Mouse (Mus musculus) olfactory bulb, adult 2 months (tissue): ENCODE results near the gene C77080.

Source experiments
- CTCF ChIP-seq: fragments of 200-500 bp; IDR thresholded peaks from 2 replicates; pipeline ENCODE4 v1.5.1; 2012; ENCODE audit warnings: low read depth, mild to moderate bottlenecking, low read length, moderate library complexity; ENCODE audit not compliant: insufficient read depth
- POLR2A ChIP-seq: fragments of 200-500 bp; IDR thresholded peaks from 2 replicates; pipeline ENCODE4 v1.6.1; 2012; ENCODE audit warnings: mild to moderate bottlenecking, low read depth, low read length, moderate library complexity; ENCODE audit not compliant: insufficient read depth

DNA sequence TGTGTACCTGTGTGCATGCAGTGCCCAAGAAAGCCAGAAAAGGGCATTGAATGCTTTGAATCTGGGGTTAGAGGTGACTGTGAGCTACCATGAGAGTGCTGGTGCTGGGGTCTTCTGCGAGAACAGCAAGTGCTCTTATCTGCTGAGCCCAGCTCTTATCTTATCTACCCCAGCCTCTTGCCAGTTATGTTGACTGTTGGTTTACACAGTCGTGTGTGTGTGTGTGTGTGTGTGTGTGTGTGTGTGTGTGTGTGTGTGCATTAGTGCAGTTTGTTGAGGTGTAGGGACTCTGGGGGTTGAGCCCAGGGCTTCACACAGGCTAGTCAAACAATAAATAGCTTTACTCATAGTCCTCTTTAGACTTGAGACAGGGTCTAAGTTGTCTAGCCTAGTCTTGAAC is 34.0 kb upstream of the C77080 start:
- no peak for TF ChIP-seq CTCF
- no peak for TF ChIP-seq POLR2A
